Mouse (Mus musculus): Measurements from ENCODE around the gene Il12rb1.

The Il12rb1 gene

DNA sequence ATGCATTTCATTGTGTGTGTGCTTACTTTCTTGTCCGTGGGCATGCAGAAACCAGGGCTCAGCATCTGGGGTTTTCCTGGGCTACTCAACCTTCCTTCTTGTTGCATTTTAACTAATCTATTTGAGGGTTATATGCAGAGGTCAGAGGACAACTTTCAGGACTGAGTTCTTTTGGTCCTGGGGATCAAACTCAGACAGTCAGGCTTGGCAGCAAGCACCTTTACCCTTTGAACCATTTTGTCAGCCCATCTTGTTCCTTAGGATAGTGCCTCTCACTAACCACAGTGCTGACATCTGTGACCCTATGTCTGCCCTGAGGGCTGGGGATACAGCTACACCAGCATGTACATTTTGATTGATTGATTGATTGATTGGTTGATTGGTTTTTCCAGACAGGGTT lies 19.5 kb downstream of the Il12rb1 start:
- DNase-seq (ENCODE audit: low read depth, low spot score), result no peak

DNA sequence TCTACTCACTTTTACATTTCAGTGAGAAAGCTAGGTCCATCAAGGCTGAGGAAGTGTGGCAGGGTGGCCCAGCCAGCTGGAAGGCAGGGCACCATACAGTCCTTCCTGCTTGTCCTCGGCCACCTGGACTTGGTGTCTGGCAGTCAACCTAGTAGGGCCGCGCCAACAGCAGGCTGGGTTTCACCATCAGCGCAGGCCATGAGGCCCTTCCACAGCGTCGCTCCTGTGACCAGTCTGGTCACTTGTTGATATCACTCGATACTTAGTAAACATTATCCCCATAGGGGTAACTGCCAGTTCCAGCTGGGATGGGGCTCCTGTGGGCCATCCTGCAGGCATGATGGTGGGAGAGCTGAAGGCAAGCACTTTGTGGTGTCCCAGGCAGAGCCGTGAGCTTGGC lies 23.3 kb downstream of the Il12rb1 start:
- DNase-seq (ENCODE audit: low read depth, low spot score), result no peak

DNA sequence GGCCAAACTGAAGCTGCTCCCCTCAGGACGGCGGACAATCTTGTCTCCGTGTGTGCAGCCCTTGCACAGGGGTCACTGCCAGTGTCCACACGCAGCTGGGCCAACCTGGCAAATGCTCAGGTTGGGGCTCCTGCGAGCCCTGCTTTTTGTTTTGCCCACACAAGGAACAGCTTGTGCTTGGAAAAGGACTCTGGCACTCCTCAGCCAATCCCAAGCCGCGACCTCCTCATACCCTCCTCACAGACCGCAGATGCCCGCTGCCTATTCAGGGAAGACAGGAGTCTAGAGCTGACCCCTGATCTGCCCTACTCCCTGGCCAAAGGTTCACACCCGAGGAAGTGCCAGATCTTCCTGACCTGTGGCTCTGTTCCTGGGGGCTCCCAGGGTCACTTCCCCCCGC lies 24.1 kb downstream of the Il12rb1 start:
- DNase-seq (ENCODE audit: low read depth, low spot score), result no peak

DNA sequence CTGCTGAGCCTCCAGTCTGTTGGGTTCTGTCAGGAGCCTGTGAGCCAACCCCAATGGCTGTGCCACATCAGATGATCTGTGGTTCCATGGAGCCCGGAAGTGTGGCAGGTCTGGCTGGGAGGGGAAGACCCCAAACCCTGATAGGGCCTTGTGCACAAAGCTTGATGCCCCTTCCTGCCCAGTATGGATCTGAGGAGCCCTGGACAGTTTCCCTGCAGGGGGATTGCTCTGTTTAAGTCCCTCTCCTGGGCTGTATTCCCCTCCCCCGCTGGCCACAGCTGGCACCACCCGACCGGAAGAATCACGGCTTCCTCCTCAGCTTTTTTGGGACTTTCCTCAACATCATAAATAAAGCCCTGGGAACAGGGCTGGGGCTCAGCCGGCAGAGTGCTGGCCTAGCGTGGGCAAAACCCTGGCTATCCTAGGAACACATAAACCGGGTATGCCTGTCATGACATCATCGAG lies 24.8 kb downstream of the Il12rb1 start:
- DNase-seq (ENCODE audit: low read depth, low spot score), result no peak

DNA sequence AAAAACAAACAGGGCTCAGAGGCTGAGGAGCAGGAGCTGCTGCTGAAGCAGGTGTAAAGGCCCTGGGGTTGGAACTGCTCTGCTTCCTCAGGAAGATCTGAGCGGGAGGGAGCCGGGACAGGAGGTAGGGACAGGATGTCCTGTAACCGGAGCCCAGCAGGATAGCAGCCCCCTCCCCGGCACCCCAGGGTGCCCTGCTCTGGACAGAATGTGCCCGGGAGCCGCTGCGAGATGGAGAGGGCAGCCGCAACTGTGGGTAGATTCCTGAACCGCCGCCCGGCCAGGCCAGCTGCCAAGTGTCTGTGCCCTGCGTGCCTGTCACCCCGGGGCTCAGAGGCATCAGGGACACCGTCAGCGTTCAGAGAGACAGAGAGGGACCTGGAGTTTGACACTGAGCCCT lies 25.3 kb downstream of the Il12rb1 start:
- peak; percentile 76 for DNase-seq (ENCODE audit: low read depth, low spot score)

DNA sequence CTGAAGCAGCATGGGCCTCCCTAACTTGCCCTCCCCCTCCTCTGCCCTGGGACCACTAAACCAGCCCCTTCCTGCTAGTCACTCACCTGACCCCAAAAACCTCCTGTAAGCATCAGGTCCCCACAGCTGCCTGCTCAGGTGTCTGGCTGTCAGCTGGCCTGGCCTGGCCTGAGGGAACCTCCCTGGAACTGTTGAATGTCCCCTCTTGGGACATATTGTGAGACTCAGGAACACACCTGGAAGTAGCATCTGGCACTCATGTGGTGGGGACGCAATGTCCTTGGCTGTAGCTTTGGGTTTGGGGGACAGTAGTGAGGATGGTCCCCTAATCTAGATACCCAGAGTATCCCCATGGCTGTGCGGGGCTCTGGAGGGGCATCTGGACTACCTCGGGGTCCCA lies 25.8 kb downstream of the Il12rb1 start:
- DNase-seq (ENCODE audit: low read depth, low spot score), result no peak

DNA sequence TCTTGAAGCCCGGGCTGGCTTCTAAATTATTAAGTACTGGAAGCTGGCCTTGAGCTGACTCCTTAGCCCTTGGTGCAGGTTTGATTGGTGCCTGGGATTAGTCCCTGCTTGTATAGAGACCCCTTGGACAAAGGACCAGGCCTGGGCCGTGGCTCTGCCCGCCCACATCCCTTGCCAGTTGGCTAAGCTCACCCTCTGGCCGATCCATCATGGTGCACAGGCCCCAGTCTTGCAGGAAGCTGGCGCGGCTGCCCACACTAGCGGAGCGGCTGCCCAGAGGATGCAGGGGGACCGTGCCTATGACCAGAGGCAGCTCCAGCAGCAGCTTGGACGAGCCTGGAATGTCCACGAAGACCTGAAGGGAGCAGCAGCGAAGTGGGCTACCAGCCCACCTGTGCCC lies 28.4 kb downstream of the Il12rb1 start:
- no peak for DNase-seq (ENCODE audit: low read depth, low spot score)

DNA sequence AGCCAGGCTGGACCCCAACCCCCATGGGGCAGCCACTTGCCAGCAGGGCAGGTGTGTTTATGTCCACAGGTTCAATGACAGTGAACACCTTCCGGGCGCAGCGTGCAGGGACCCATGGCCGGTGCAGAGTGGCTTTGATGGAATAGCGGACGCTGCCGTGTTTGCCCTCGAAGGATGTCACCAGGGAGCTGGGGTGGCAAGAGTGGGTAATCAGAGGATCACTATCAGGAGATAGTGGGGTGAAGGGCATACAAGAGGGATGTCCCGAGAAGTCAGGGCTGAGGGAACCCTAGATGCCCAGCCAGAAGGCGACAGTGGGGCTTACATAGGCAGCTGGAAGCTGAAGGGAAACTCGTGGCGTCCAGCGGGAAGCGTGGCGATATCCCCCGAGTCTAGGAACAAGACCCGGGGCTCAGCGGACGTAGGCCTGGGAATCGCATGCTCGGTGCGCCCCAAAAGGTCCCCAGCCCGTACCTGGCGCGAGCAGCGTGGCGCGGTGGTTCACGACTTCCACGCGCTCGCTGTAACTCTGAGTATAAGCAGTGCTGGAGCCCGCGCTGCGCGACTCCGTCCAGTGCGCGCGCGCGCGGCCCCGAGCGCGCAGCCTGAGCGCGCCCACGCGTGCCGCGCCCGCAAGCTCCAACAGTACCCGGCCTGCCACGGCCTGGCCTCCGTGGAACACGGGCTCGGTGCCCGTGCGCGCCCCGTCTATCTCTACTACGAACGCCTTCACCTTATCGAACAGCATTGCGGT lies 30.6 kb downstream of the Il12rb1 start:
- peak; percentile 79 for DNase-seq (ENCODE audit: low read depth, low spot score)

DNA sequence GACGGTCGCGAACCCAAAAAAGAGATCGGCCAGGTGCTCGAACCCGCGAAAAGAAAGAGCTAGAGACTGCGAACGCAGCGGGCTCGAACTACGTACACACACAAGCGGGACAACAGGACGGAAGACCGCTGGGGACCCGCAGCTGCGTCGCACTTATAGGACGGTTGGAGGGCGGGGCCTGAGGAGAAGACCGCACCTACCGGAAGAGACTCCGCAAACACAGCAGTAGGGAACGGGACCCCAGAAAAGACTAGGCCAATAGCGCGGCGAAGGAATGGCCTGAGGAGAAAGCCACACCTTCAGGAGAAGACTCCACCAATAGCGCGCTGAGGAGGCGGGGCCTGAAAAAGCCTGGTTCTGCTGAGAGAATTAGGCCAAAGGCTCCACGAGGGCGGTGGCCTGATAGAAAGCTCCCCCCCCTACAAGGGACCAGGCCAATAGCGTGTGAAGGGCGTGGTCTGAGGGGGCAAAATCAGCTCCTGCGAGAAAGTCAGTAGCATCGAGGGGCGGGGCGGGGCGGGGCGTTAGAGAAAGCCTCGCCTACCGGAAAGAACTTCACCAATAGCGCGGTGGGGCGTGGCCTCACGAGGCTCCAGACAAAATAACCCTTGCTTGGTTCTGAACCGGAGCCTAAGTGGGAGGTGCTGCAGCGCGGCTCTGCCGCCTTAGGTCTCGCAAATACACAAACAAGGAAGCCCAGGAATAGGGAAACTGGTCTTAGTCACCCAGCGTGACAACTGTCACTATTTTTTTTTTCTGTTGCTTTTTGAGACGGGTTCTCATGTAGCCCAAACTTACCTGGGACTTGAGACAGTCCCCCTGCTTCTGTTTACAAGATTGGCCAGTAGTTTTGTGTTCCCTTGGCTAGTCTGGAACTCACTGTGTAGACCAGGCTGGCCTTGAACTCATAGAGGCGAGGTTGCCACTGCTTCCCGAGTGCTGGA lies 31.4 kb downstream of the Il12rb1 start, which contains the start of gene Arrdc2:
Gene Arrdc2 (minus strand): TSS at position 313 of the 944 bp plus-strand sequence.
- DNase-seq (ENCODE audit: low read depth, low spot score), result peak; percentile 100

DNA sequence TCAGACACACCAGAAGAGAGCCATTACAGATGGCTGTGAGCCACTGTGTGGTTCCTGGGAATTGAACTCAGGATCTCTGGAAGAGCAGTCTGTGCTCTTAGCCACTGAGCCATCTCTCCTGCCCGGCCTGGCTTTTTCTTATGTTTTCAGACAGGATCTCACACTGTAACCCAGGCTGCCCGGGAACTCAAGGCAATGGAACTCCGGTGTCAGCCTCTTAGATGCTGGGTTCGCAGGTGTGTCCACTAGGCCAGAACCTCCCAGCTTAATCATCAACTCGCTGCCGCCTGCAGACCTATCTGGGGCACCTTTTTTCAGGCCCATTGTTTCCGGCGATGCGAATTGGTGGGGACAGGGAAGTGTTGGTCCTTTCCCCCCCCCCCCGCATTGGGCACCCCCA lies 32.3 kb downstream of the Il12rb1 start:
- no peak for DNase-seq (ENCODE audit: low read depth, low spot score)

DNA sequence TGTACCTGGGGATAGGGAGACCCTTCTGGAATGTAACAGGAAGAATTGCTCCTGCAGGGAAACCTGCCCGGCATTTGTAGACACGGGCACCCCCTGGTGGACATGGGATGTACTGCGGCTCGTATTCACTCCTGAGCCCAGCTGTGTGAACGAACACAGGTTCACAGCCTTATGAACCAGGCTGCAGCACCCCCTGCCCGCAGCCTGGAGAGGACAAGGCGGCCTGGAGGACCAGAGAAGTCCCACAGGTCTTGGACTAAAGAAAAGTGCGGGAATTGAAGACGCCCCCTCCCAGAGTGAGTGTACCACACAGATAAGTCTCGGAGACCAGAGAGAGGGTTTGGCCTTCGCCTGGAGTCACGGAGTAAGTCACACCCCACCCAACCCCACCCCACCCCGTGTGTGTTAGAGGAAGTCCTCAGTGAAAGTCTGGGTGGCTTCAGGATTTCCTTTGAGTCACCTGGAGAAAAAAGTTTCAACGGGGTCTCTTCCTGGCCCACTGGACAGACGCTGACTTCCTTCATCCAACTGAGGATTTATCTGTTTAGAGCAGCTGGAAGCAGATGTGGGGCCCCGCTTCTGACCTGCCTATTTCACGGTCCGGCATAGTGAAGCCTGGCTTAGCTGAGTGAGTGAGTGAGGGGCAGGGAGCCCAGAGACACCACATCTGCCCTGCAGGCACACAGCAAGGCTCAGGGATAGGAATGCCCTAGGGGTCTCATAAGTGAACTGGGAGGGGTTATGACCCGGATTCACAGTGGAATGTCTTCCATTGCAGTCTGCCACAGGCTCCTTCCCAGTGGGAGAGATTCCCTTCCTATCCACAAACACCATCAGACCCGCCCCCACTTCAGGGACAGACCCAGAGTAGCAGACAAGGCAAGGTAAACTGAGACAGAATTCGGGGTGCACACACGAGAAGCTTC lies 33.2 kb downstream of the Il12rb1 start:
- DNase-seq (ENCODE audit: low read depth, low spot score), result peak; percentile 88

DNA sequence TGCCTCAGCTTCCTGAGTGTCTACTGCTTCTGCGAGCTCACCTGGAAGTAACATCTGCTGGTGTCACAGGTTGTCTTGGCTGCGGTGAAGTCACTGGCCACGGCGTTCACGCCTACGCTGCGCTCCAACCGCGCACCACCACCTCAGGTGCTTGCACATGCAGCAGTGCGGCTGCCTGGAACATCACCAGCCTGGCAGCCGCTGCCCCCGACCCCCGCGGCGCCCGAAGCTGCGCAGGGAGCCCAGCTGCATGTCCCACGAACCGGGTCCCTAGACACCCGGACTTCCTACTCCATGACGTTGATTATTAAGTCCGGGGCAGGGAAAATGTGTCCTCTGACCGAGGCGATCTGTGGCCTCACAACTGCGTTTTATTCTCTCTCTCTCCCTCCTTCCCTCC lies 34.2 kb downstream of the Il12rb1 start:
- DNase-seq (ENCODE audit: low read depth, low spot score), result no peak

DNA sequence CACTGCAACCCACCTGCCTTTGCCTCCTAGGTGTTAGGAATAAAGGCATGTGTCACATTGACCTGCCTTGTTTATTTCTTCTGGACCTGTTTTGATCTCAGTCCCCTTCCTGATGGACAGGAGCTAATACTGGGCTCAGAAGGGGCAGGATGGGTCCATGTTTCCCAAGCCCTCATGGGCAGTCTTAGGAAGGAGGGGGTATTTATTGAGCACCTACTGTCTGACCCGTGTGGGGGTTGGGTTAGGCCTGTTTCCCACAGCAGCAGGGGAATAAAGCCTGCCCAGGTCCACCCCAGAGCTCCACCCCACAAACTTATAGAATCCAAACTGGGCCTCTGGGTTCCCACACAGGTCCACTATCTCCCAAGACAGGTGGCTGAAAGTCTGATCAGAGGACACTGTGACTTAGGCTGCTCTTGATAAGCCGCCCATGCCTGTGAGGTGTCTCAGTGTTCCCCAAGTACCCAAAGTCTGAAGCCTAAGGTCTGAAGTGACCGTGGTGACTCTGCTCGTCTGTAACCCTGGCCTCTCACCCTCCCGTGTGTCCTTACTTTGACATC lies 35.0 kb downstream of the Il12rb1 start:
- DNase-seq (ENCODE audit: low read depth, low spot score), result no peak

DNA sequence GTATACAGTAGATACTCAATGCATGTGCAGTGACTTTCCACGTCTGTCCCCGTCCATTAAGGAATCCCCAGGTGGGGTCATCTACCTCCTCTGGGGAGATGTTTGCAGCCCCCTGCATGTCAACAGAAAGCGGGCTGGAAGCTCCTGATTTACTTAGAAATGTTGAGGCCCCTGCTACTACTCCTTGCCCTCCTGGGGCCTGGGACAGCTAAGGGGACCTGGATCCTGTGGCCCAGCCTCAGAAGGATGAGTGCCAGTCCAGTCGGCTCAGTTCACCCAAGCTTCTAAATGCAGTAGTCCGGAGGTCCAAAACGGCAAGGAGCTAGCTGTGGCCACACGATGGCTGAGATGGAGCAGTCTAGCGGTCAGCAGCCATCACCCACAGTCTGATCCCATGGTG lies 35.7 kb downstream of the Il12rb1 start:
- no peak for DNase-seq (ENCODE audit: low read depth, low spot score)

DNA sequence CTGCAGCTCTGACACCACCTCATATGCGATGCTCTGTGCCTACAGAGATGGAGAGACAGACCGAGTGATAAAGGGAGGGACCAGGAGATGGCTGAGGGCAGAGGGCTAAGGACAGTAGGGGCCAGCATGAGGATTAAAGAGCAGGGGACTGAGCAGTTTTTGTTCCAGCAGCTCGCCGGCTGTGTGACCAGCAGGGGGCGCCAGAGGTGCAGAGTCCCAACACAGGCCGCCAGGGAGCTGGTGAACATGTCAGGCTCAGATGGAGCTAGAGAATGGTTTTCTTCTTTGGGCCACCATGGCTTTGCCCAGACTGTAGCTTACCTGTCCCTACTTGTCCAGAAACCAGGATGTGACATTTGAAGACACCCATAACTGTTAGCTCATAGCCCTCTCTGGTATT lies 36.3 kb downstream of the Il12rb1 start:
- peak; percentile 87 for DNase-seq (ENCODE audit: low read depth, low spot score)

DNA sequence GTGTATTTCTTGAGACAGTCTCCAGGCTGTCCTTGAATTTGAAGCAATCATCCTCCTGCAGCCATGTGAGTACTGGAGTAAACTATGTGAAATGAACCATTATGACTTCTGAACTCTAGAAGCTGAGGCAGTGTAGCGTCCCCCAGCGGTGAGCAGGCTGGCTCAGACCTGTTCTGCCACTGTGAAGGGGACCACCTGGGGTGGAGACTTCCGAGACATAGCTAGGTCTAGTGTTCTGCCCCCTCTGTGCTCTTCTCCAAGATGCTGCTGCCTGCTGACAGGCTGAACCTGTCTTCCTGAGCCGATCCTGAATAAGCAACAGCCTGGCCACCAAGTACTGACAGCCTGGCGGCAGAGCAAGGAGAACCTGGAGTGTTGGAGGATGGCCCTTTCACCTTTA lies 36.9 kb downstream of the Il12rb1 start:
- DNase-seq (ENCODE audit: low read depth, low spot score), result no peak

DNA sequence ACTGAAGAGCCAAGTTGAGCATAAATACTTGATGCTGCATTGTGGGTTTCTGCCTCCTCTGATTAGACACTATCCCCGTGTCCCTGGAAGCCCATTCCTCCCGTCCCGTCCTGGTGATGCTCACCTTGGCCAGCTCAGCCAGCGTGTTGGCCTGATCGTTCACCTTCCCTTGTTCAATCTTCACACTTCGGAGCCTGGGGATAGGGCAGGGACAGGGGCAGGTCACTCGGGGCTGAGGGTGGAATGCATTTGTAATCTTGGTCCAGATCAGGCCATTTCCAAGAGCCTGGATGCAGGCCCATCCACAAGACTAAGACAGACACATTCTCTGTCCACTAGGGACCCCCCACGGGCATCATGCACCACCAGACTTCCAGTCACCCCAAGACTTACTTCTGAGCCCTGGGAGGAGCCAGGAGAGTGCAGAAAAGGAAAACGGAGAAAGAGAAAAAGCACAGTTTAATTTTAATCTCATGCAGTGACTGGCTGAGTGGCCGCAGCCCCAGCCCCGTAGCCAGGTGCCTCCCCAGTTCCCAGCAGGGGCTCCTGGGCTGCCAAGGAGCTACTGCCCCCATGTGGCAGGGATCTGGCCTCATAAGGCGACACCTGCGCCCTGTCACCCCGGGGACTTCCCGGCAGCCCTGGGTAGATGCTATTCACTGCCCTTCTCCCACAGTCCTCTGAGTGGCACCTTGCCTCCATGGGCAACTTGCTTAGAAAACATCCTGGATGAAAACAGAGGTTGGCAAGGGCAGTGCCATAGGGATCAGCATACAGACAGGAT lies 38.3 kb downstream of the Il12rb1 start:
- no peak for DNase-seq (ENCODE audit: low read depth, low spot score)

DNA sequence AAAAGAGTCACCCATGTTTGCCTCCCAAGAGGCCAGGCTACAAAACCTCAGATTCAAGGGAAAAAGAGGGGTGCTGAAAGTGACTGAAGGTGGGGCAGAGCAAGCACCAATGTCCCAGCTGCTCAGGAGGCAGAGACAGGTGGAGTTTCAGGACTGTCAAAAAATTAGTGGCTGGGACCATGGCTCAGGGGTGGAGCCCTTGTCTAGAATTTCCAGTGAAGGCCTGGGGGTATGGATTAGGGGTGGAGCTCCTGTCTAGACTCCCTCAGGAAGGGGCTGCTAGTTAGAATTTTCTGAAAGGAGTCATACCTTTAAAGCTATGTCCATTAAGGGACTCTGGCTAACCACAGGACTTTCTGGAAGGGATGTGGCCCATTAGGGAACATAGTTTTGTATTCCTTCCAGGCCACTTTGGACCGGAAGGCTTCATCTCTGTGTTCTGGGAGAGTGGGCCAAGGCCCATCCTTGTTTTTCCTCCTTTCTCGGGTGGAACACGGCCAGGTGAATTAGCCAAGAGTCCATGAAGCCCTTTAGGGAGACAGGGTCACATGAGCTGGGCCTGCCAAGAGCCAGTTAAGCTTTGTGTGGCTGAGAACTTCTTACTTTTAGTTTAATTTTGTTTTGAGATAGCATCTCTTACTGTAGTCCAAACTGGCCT lies 41.2 kb downstream of the Il12rb1 start:
- no peak for DNase-seq (ENCODE audit: low read depth, low spot score)

DNA sequence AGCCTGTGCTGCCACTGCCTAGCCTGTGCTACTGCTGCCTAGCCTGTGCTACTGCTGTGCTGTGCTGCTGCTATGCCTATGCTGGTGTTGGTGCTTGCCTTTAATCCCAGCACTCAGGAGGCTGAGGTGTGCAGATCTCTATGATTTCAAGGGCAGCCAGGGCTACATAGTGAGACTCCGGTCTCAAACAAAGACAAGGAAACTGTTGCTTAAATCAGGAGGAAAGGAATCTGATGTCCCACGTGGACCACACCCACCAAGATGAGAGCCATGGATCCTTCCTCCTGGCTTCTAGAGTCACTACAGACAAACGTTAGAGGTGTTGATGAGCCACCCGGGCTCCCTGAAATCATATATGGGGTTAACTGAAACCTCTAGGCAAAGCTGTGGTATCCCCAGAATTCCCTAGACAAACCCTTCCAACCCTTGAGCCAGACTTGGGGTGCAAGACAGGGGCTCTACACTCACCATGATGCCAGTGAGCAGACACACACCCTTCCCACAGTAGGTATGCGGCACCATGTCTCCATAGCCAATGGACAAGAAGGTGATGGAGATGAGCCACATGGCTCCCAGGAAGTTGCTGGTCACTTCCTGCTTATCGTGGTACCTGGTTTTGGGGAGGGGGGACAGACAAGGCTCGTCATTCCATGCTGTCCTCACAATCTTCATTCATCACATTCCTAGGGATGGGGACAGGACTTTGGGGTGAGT lies 42.0 kb downstream of the Il12rb1 start:
- no peak for DNase-seq (ENCODE audit: low read depth, low spot score)
